Mouse (Mus musculus) stomach, postnatal 0 days (tissue): ENCODE measurements at regions not wholly inside any gene's neighbourhood (a gene's known extent, or its start where the extent isn't known, plus 50 kb on each side); places are given as distances from the start of the nearest gene placed in this dataset.
A peak's percentile ranks its signal among the peaks of the same experiment; 100 is the strongest.

Experiments
- ATAC-seq: fragments of 200-750 bp; cut with Nextera tagmentation; 2 replicates; pipeline ENCODE4 v1.8.0; 2017; ENCODE audit not compliant: low FRiP score, low TSS enrichment
- DNase-seq: peaks from one replicate; pipeline ENCODE4 v3.0.0-alpha.2; 2016; ENCODE audit warnings: low spot score
- H3K27ac ChIP-seq: fragments of 300-500 bp; sonication (generic); replicated peaks from 2 replicates; pipeline ENCODE4 v1.5.1; 2014; ENCODE audit warnings: mild to moderate bottlenecking, control low read depth
- H3K27me3 ChIP-seq: fragments of 300-500 bp; sonication (generic); 2 replicates; pipeline ENCODE4 v1.6.1; 2014; ENCODE audit warnings: low read length; ENCODE audit not compliant: control insufficient read depth, insufficient read depth
- H3K36me3 ChIP-seq: fragments of 300-500 bp; sonication (generic); 2 replicates; pipeline ENCODE4 v1.6.1; 2014; ENCODE audit warnings: low read length, mixed read lengths; ENCODE audit not compliant: control insufficient read depth, insufficient read depth
- H3K4me1 ChIP-seq: fragments of 300-500 bp; sonication (generic); replicated peaks from 2 replicates; pipeline ENCODE4 v1.6.1; 2014; ENCODE audit warnings: antibody characterized with exemption; ENCODE audit not compliant: control insufficient read depth, insufficient read depth
- H3K4me2 ChIP-seq: fragments of 300-500 bp; sonication (generic); replicated peaks from 2 replicates; pipeline ENCODE4 v1.6.1; 2014; ENCODE audit warnings: low read depth, mild to moderate bottlenecking, control low read depth, moderate library complexity
- H3K4me3 ChIP-seq: fragments of 300-500 bp; sonication (generic); 2 replicates; pipeline ENCODE4 v1.5.1; 2014; ENCODE audit warnings: low read depth, low read length, control low read depth
- H3K9ac ChIP-seq: fragments of 300-500 bp; sonication (generic); 2 replicates; pipeline ENCODE4 v1.6.1; 2014; ENCODE audit warnings: mild to moderate bottlenecking, low read length, control low read depth, mixed read lengths
- H3K9me3 ChIP-seq: fragments of 300-500 bp; sonication (generic); 2 replicates; pipeline ENCODE4 v1.6.1; 2016; ENCODE audit warnings: low read length; ENCODE audit not compliant: control insufficient read depth
- CTCF ChIP-seq: IDR thresholded peaks from 2 replicates; pipeline ENCODE4 v1.5.1; 2016; ENCODE audit warnings: antibody characterized with exemption, low read depth, mild to moderate bottlenecking, moderate library complexity
- EP300 ChIP-seq: optimal IDR thresholded peaks from 2 replicates; pipeline ENCODE3; 2016; ENCODE audit warnings: antibody characterized with exemption
- WGBS: fragments of 180-500 bp; shearing (Covaris S2); extraction: QIAGEN DNeasy Blood & Tissue Kit; methylation state at CpG from one replicate; pipeline ENCODE4 v1.1.7; 2014; 5-methylcytosine and 5-hydroxymethylcytosine counted together

- Histone ChIP-seq H3K4me3 (no peak overlapping the region), H3K9ac (no peak overlapping the region), H3K36me3 (no peaks in the 10 kb centered on the region), H3K4me1 (no peaks in the 10 kb centered on the region), H3K4me2 (no peak overlapping the region), H3K27ac (no peak overlapping the region), H3K27me3 (no peaks in the 10 kb centered on the region), H3K9me3 (no peaks in the 10 kb centered on the region)
- 52% methylated on average over 2 of the region's 2 CpGs for WGBS
- DNase-seq (no peak), ATAC-seq (no peak)
- TF ChIP-seq EP300 (no peak), CTCF (no peak)
Measured at GRCm38 (mm10) chr13:111030111-111030510, 224.7 kb upstream of the Actbl2 start.

DNA sequence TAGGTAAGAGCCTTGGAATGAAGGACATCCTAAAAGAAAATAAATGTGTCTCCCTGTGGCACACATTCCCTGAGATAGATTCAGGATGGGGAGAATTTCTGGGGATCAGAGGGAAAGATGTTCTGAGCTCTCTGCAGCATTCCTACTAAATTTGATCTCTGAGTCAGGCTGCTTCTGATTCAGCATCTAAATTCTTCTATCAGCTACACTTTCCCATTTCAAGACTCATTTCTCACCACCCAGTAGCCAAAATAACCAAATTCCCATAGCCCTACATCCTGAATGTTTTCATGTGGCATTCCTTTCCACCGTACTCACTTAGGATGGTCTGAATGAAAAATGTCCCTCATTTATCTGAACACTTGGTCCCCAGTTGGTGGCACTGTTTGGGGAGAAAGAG lies 223.2 kb upstream of the Actbl2 start:
- Histone ChIP-seq H3K9ac (no peak overlapping the region), H3K4me1 (no peaks in the 10 kb centered on the region), H3K4me3 (no peak overlapping the region), H3K9me3 (no peaks in the 10 kb centered on the region), H3K27me3 (no peaks in the 10 kb centered on the region), H3K4me2 (no peak overlapping the region), H3K36me3 (no peaks in the 10 kb centered on the region), H3K27ac (no peak overlapping the region)
- TF ChIP-seq CTCF (no peak), EP300 (no peak)
- ATAC-seq, result no peak
- WGBS, result 53% methylated on average over 1 of the region's 1 CpGs
- DNase-seq, result no peak

GRCm38 (mm10) chr13:111043637-111044036 lies 211.2 kb upstream of the Actbl2 start:
- Histone ChIP-seq H3K27ac (no peak overlapping the region), H3K4me2 (no peak overlapping the region), H3K9ac (no peak overlapping the region), H3K36me3 (no peaks in the 10 kb centered on the region), H3K27me3 (no peaks in the 10 kb centered on the region), H3K9me3 (no peaks in the 10 kb centered on the region), H3K4me1 (no peaks in the 10 kb centered on the region), H3K4me3 (no peak overlapping the region)
- 35% methylated on average over 2 of the region's 2 CpGs for WGBS
- DNase-seq (no peak), ATAC-seq (no peak)
- TF ChIP-seq CTCF (no peak), EP300 (no peak)

GRCm38 (mm10) chr13:111044328-111045002 lies 210.3 kb upstream of the Actbl2 start:
- DNase-seq (peak; percentile 17), ATAC-seq (no peak)
- no peak overlapping the region for H3K4me3 ChIP-seq
- H3K27me3 ChIP-seq, result no peaks in the 10 kb centered on the region
- 39% methylated on average over 10 of the region's 10 CpGs for WGBS
- H3K27ac ChIP-seq, result no peak overlapping the region
- no peak overlapping the region for H3K9ac ChIP-seq
- H3K9me3 ChIP-seq, result no peaks in the 10 kb centered on the region
- no peak for TF ChIP-seq CTCF
- TF ChIP-seq EP300, result no peak
- H3K4me2 ChIP-seq, result no peak overlapping the region
- H3K4me1 ChIP-seq, result no peaks in the 10 kb centered on the region
- H3K36me3 ChIP-seq, result no peaks in the 10 kb centered on the region

DNA sequence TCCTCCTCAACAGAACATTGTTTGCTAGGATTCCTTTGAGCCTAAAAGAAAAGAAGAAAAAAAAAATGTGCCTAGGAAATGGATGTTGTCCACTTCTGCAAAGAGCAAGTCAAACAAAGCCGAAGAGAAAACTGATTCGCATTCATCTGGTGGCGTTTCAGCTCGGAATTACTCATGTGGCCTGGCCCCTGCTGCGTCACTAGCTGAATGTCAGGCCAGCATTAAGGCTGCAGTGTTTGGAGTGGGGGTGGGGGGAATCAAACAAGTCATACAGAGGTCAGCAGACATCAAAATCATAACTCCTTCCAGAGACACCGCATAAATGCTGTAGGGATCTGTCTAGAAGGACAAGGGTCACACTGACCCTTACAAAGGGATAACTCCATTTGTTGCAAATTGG lies 204.7 kb upstream of the Actbl2 start:
- no peak overlapping the region for H3K9ac ChIP-seq
- DNase-seq (peak; percentile 61), ATAC-seq (peak; percentile 74)
- no peak overlapping the region; the same call in 1 of the 2 replicates for H3K27ac ChIP-seq
- no peak overlapping the region for H3K4me2 ChIP-seq
- no peaks in the 10 kb centered on the region for H3K9me3 ChIP-seq
- 9% methylated on average over 6 of the region's 6 CpGs for WGBS
- no peaks in the 10 kb centered on the region for H3K36me3 ChIP-seq
- no peak overlapping the region for H3K4me3 ChIP-seq
- TF ChIP-seq EP300, result no peak
- no peak for TF ChIP-seq CTCF
- no peaks in the 10 kb centered on the region for H3K27me3 ChIP-seq
- H3K4me1 ChIP-seq, result no peaks in the 10 kb centered on the region

- Histone ChIP-seq H3K36me3 (no peaks in the 10 kb centered on the region), H3K27me3 (no peaks in the 10 kb centered on the region), H3K4me3 (no peak overlapping the region), H3K9ac (no peak overlapping the region), H3K4me2 (no peak overlapping the region), H3K4me1 (no peaks in the 10 kb centered on the region), H3K27ac (no peak overlapping the region), H3K9me3 (no peaks in the 10 kb centered on the region)
- DNase-seq (no peak), ATAC-seq (no peak)
- no peak for TF ChIP-seq EP300
- no peak for TF ChIP-seq CTCF
- 77% methylated on average over 2 of the region's 2 CpGs for WGBS
Measured at GRCm38 (mm10) chr13:111055817-111056216, 199.0 kb upstream of the Actbl2 start.
